Mouse (Mus musculus) CH12.LX (cell line): Measurements from ENCODE around the gene Gm28038. TPM values are rescaled to one million over a fixed set of nuclear protein-coding genes. Genes with fewer than 3 reads are reported as not detected.

Experiments used
- DNase-seq: peaks from one replicate; pipeline ENCODE4 v3.0.0-alpha.2; 2013; ENCODE audit errors: extremely low read depth
- H3K27ac ChIP-seq: 2 replicates; pipeline ENCODE4 v1.5.1; 2012; ENCODE audit warnings: low read depth, mild to moderate bottlenecking, control low read depth, moderate library complexity; ENCODE audit not compliant: insufficient read depth
- H3K27me3 ChIP-seq: replicated peaks from 2 replicates; pipeline ENCODE3; 2012; ENCODE audit warnings: inconsistent platforms
- H3K36me3 ChIP-seq, 2 experiments: replicated peaks in 1 of 2; 2 replicates each; pipeline versions ENCODE3 to v1.6.1; 2012; ENCODE audit warnings: inconsistent platforms in 1 of 2, low read length in 1 of 2, mild to moderate bottlenecking in 1 of 2, mixed read lengths in 1 of 2, moderate library complexity in 1 of 2; ENCODE audit not compliant: control insufficient read depth in 1 of 2, insufficient read depth in 1 of 2
- H3K4me1 ChIP-seq, 2 experiments: 2 replicates each; pipeline ENCODE4 v1.6.1; 2012; ENCODE audit warnings: inconsistent platforms in 1 of 2, moderate library complexity in 1 of 2; ENCODE audit not compliant: insufficient read depth in 2 of 2, control insufficient read depth in 1 of 2
- H3K4me2 ChIP-seq: 2 replicates; pipeline ENCODE4 v1.6.1; 2012; ENCODE audit warnings: low read depth, mild to moderate bottlenecking, control low read depth; ENCODE audit not compliant: poor library complexity, insufficient read depth, severe bottlenecking
- H3K4me3 ChIP-seq, 3 experiments: fragments of 150-350 bp in 1 of 3; sonication (generic) in 1 of 3; replicated peaks in 1 of 3; 2 replicates each; pipeline versions ENCODE3 to v1.5.1; 2011 to 2012; ENCODE audit warnings: low read depth in 2 of 3, low read length in 2 of 3, mild to moderate bottlenecking in 2 of 3, moderate library complexity in 2 of 3, control low read depth in 1 of 3, improper control_type of control experiment in 1 of 3, inconsistent platforms in 1 of 3, mixed read lengths in 1 of 3; ENCODE audit not compliant: poor library complexity in 1 of 3
- H3K79me2 ChIP-seq: replicated peaks from 2 replicates; pipeline ENCODE4 v1.6.1; 2012; ENCODE audit warnings: mild to moderate bottlenecking, moderate library complexity; ENCODE audit not compliant: control insufficient read depth, poor library complexity, insufficient read depth, severe bottlenecking; ENCODE audit errors: extremely low read depth
- H3K9ac ChIP-seq: 2 replicates; pipeline ENCODE4 v1.6.1; 2012; ENCODE audit warnings: low read depth, mild to moderate bottlenecking, control low read depth, moderate library complexity; ENCODE audit not compliant: insufficient read depth
- H3K9me3 ChIP-seq: replicated peaks from 2 replicates; pipeline ENCODE3; 2012; ENCODE audit warnings: low read length, inconsistent platforms, mixed read lengths
- BHLHE40 ChIP-seq: IDR thresholded peaks from 2 replicates; pipeline ENCODE4 v1.6.1; 2011; ENCODE audit warnings: mild to moderate bottlenecking, low read depth, low read length, improper control_type of control experiment
- CHD2 ChIP-seq: IDR thresholded peaks from 2 replicates; pipeline ENCODE4 v1.6.1; 2011; ENCODE audit warnings: low read length, improper control_type of control experiment
- CTCF ChIP-seq, 2 experiments: IDR thresholded peaks in 1 of 2; conservative IDR thresholded peaks in 1 of 2; 2 replicates each; pipeline ENCODE4 v1.5.1; 2011 to 2012; ENCODE audit warnings: low read depth in 2 of 2, low read length in 2 of 2, improper control_type of control experiment in 1 of 2, inconsistent platforms in 1 of 2, mild to moderate bottlenecking in 1 of 2, moderate library complexity in 1 of 2
- E2F4 ChIP-seq: IDR thresholded peaks from 2 replicates; pipeline ENCODE4 v1.6.1; 2011; ENCODE audit warnings: low read depth, low read length, improper control_type of control experiment; ENCODE audit not compliant: insufficient replicate concordance
- ELF1 ChIP-seq: IDR thresholded peaks from 2 replicates; pipeline ENCODE4 v1.6.1; 2014; ENCODE audit warnings: low read depth, mild to moderate bottlenecking, inconsistent platforms, low read length, improper control_type of control experiment
- ETS1 ChIP-seq: conservative IDR thresholded peaks from 2 replicates; pipeline ENCODE4 v1.6.1; 2012; ENCODE audit warnings: low read depth, mild to moderate bottlenecking, inconsistent platforms, low read length, improper control_type of control experiment, moderate library complexity
- GABPA ChIP-seq: IDR thresholded peaks from 2 replicates; pipeline ENCODE4 v1.6.1; 2012; ENCODE audit warnings: low read depth, low read length, improper control_type of control experiment, inconsistent platforms; ENCODE audit not compliant: insufficient replicate concordance
- HCFC1 ChIP-seq: IDR thresholded peaks from 2 replicates; pipeline ENCODE4 v1.6.1; 2012; ENCODE audit warnings: low read depth, mild to moderate bottlenecking, inconsistent platforms, low read length, improper control_type of control experiment
- JUN ChIP-seq: IDR thresholded peaks from 2 replicates; pipeline ENCODE4 v1.6.1; 2011; ENCODE audit warnings: low read depth, mild to moderate bottlenecking, low read length, improper control_type of control experiment, moderate library complexity; ENCODE audit not compliant: insufficient read depth
- JUND ChIP-seq: conservative IDR thresholded peaks from 2 replicates; pipeline ENCODE4 v1.6.1; 2011; ENCODE audit warnings: low read depth, low read length, improper control_type of control experiment
- KAT2A ChIP-seq: IDR thresholded peaks from 2 replicates; pipeline ENCODE4 v1.6.1; 2012; ENCODE audit warnings: low read length, improper control_type of control experiment, inconsistent platforms; ENCODE audit not compliant: insufficient replicate concordance
- MAFK ChIP-seq: IDR thresholded peaks from 2 replicates; pipeline ENCODE4 v1.6.1; 2011; ENCODE audit warnings: low read length, improper control_type of control experiment; ENCODE audit not compliant: insufficient replicate concordance
- MAX ChIP-seq: IDR thresholded peaks from 2 replicates; pipeline ENCODE4 v1.6.1; 2011; ENCODE audit warnings: low read length, improper control_type of control experiment
- MAZ ChIP-seq: IDR thresholded peaks from 2 replicates; pipeline ENCODE4 v1.6.1; 2012; ENCODE audit warnings: low read depth, mild to moderate bottlenecking, inconsistent platforms, low read length, improper control_type of control experiment, moderate library complexity
- PAX5 ChIP-seq: IDR thresholded peaks from 2 replicates; pipeline ENCODE4 v1.6.1; 2012; ENCODE audit warnings: low read length, inconsistent platforms, mixed read lengths
- POLR2A ChIP-seq: IDR thresholded peaks from 2 replicates; pipeline ENCODE4 v1.6.1; 2011; ENCODE audit warnings: low read depth, mild to moderate bottlenecking, improper control_type of control experiment, low read length
- RAD21 ChIP-seq: IDR thresholded peaks from 2 replicates; pipeline ENCODE4 v1.6.1; 2011; ENCODE audit warnings: low read depth, mild to moderate bottlenecking, low read length, improper control_type of control experiment, moderate library complexity
- RCOR1 ChIP-seq: conservative IDR thresholded peaks from 2 replicates; pipeline ENCODE4 v1.6.1; 2012; ENCODE audit warnings: low read depth, mild to moderate bottlenecking, inconsistent platforms, low read length, improper control_type of control experiment
- SIN3A ChIP-seq: IDR thresholded peaks from 2 replicates; pipeline ENCODE4 v1.6.1; 2012; ENCODE audit warnings: low read length, improper control_type of control experiment, inconsistent platforms
- SMC3 ChIP-seq: IDR thresholded peaks from 2 replicates; pipeline ENCODE4 v1.6.1; 2011; ENCODE audit warnings: low read depth, low read length, improper control_type of control experiment
- TBP ChIP-seq: conservative IDR thresholded peaks from 2 replicates; pipeline ENCODE4 v1.6.1; 2011; ENCODE audit warnings: low read depth, low read length, improper control_type of control experiment
- TCF12 ChIP-seq: IDR thresholded peaks from 2 replicates; pipeline ENCODE4 v1.6.1; 2014; ENCODE audit warnings: low read depth, mild to moderate bottlenecking, inconsistent platforms, low read length, improper control_type of control experiment
- UBTF ChIP-seq: IDR thresholded peaks from 2 replicates; pipeline ENCODE4 v1.6.1; 2012; ENCODE audit warnings: low read depth, mild to moderate bottlenecking, inconsistent platforms, low read length, improper control_type of control experiment, moderate library complexity
- USF1 ChIP-seq: IDR thresholded peaks from 2 replicates; pipeline ENCODE4 v1.6.1; 2014; ENCODE audit warnings: low read depth, mild to moderate bottlenecking, inconsistent platforms, low read length, improper control_type of control experiment
- USF2 ChIP-seq: conservative IDR thresholded peaks from 2 replicates; pipeline ENCODE4 v1.6.1; 2011; ENCODE audit warnings: low read depth, low read length, improper control_type of control experiment
- ZKSCAN1 ChIP-seq: IDR thresholded peaks from 2 replicates; pipeline ENCODE4 v1.6.1; 2012; ENCODE audit warnings: low read depth, inconsistent platforms, low read length, improper control_type of control experiment, borderline replicate concordance
- ZMIZ1 ChIP-seq: IDR thresholded peaks from 2 replicates; pipeline ENCODE4 v1.6.1; 2012; ENCODE audit warnings: low read depth, mild to moderate bottlenecking, inconsistent platforms, low read length, improper control_type of control experiment
- ZNF384 ChIP-seq: IDR thresholded peaks from 2 replicates; pipeline ENCODE4 v1.6.1; 2012; ENCODE audit warnings: low read depth, low read length, improper control_type of control experiment, inconsistent platforms
- dilution Hi-C: fragments of 300-500 bp; cut with MboI; formaldehyde crosslinking; loops from 2 replicates; pipeline ENCODE4 v1.14.3; 2020; ENCODE audit warnings: low sequenced_read_pairs; ENCODE audit not compliant: extremely low pct_unique_long_range_greater_than_20kb, extremely low pct_ligation_motif_present
- in situ Hi-C: fragments of 300-500 bp; cut with MboI; formaldehyde crosslinking; loops from 3 replicates; pipeline ENCODE4 v1.14.3; 2019; ENCODE audit warnings: low sequenced_read_pairs, low pct_ligation_motif_present, low pct_unique_long_range_greater_than_20kb, mixed read lengths
- polyA plus RNA-seq: library from polyadenylated mRNA; unstranded; fragments of >175 nt; gene quantifications from 2 replicates; pipeline ENCODE4 v1.2.1, GENCODE M21; 2012; ENCODE audit warnings: low read depth; ENCODE audit not compliant: insufficient read length
- total RNA-seq, 2 experiments: library from RNA; depleted of rRNA; stranded (reverse); fragments of 300-350 nt in 1 of 2; fragments of >200 nt in 1 of 2; gene quantifications; 2 replicates each; pipeline ENCODE4 v1.2.3; 2012 to 2014

Gm28038 gene
- total and polyA plus RNA-seq, 3 experiments, result not detected

- Histone ChIP-seq H3K4me1 (peaks cover 31 to 59% of the 10 kb centered on the region in 2 experiments), H3K4me2 (peak overlapping the region; percentile 31; the same call in 1 of the 2 replicates), H3K36me3 (peaks cover 18 to 48% of the 10 kb centered on the region in 2 experiments), H3K27ac (peak overlapping the region; percentile 83), H3K9me3 (no peaks in the 10 kb centered on the region), H3K27me3 (no peaks in the 10 kb centered on the region), H3K4me3 (peak overlapping the region; percentile 5 to 46 (median 36)), H3K79me2 (no peaks in the 10 kb centered on the region), H3K9ac (peak overlapping the region; percentile 80)
- in situ Hi-C loops, result no loop called here
- TF ChIP-seq BHLHE40, result peak; percentile 24; the same call in 1 of the 2 replicates
- TF ChIP-seq ZMIZ1, result no peak
- TF ChIP-seq UBTF, result no peak
- no peak for TF ChIP-seq POLR2A
- TF ChIP-seq JUND, result no peak
- no peak for TF ChIP-seq SMC3
- peak; percentile 37; the same call in 1 of the 2 replicates for TF ChIP-seq MAFK
- TF ChIP-seq CHD2, result no peak
- TF ChIP-seq KAT2A, result no peak
- TF ChIP-seq HCFC1, result no peak
- TF ChIP-seq USF1, result no peak
- 0 out of 2 replicates have a peak, but pooled peaks have one; percentile 23 for TF ChIP-seq TBP
- TF ChIP-seq SIN3A, result 0 out of 2 replicates have a peak, but pooled peaks have one; percentile 27
- no peak for TF ChIP-seq USF2
- no peak for TF ChIP-seq ETS1
- no peak for TF ChIP-seq ELF1
- TF ChIP-seq TCF12, result no peak
- no peak for TF ChIP-seq MAX
- no peak for TF ChIP-seq GABPA
- TF ChIP-seq PAX5, result no peak
- no peak for TF ChIP-seq ZKSCAN1
- DNase-seq, result peak; percentile 68
- dilution Hi-C loops, result no loop called here
Measured at GRCm38 (mm10) chr2:30266392-30266941, 14.4 kb upstream of the Gm28038 start.

GRCm38 (mm10) chr2:30267466-30267865 lies 13.4 kb upstream of the Gm28038 start:
- no peak for DNase-seq

More at GRCm38 (mm10) chr2:30267466-30267865, 13.4 kb upstream of the Gm28038 start:
- Histone ChIP-seq H3K36me3 (peaks cover 8 to 42% of the 10 kb centered on the region in 2 experiments), H3K4me1 (peaks cover 31 to 59% of the 10 kb centered on the region in 2 experiments), H3K4me3 (peak overlapping the region in 1 of 3 experiments; percentile 15), H3K9ac (no peak overlapping the region), H3K4me2 (no peak overlapping the region), H3K79me2 (no peaks in the 10 kb centered on the region), H3K27me3 (no peaks in the 10 kb centered on the region), H3K27ac (no peak overlapping the region), H3K9me3 (no peaks in the 10 kb centered on the region)
- dilution Hi-C loops, result no loop called here
- no peak for TF ChIP-seq JUN
- no peak for TF ChIP-seq CTCF (conservative IDR thresholded peaks at IDR 0.05 in 1 of 2, IDR thresholded peaks at IDR 0.05 in 1 of 2; ENCODE audit: low read depth in 2 of 2, low read length in 2 of 2)
- TF ChIP-seq RCOR1, result no peak
- TF ChIP-seq UBTF, result no peak
- no peak for TF ChIP-seq E2F4
- TF ChIP-seq MAZ, result no peak
- no peak for TF ChIP-seq ZKSCAN1
- TF ChIP-seq SMC3, result no peak
- TF ChIP-seq CHD2, result no peak
- TF ChIP-seq RAD21, result no peak
- TF ChIP-seq TBP, result no peak
- TF ChIP-seq USF2, result no peak
- TF ChIP-seq ZNF384, result no peak
- in situ Hi-C loops, result no loop called here
